Mouse (Mus musculus) heart, embryonic 12.5 days (tissue): ENCODE data around the gene Nmnat2. TPM values are rescaled to one million over a fixed set of nuclear protein-coding genes. Genes with fewer than 3 reads are reported as not detected.

ENCODE experiments used
- ATAC-seq: fragments of 200-750 bp; cut with Nextera tagmentation; 2 replicates; pipeline ENCODE4 v1.8.0; 2017; ENCODE audit warnings: moderate TSS enrichment, moderate library complexity; ENCODE audit not compliant: insufficient number of reproducible peaks, low FRiP score
- H3K27ac ChIP-seq: fragments of 300-500 bp; sonication (generic); 2 replicates; pipeline ENCODE4 v1.5.1; 2016; ENCODE audit warnings: mild to moderate bottlenecking, moderate library complexity; ENCODE audit not compliant: poor library complexity, severe bottlenecking
- H3K27me3 ChIP-seq: fragments of 300-500 bp; sonication (generic); replicated peaks from 2 replicates; pipeline ENCODE4 v1.6.1; 2016; ENCODE audit warnings: mild to moderate bottlenecking, moderate library complexity
- H3K36me3 ChIP-seq: fragments of 300-500 bp; sonication (generic); 2 replicates; pipeline ENCODE4 v1.6.1; 2016; ENCODE audit warnings: mild to moderate bottlenecking, moderate library complexity
- H3K4me1 ChIP-seq: fragments of 300-500 bp; sonication (generic); replicated peaks from 2 replicates; pipeline ENCODE4 v1.6.1; 2016; ENCODE audit warnings: mild to moderate bottlenecking
- H3K4me2 ChIP-seq: fragments of 300-500 bp; sonication (generic); 2 replicates; pipeline ENCODE4 v1.6.1; 2016; ENCODE audit warnings: mild to moderate bottlenecking, moderate library complexity
- H3K4me3 ChIP-seq: fragments of 300-500 bp; sonication (generic); 2 replicates; pipeline ENCODE4 v1.5.1; 2016; ENCODE audit warnings: mild to moderate bottlenecking
- H3K9ac ChIP-seq: fragments of 300-500 bp; sonication (generic); 2 replicates; pipeline ENCODE4 v1.6.1; 2016; ENCODE audit warnings: mild to moderate bottlenecking, moderate library complexity
- H3K9me3 ChIP-seq: fragments of 300-500 bp; sonication (generic); replicated peaks from 2 replicates; pipeline ENCODE4 v1.6.1; 2016; ENCODE audit warnings: mild to moderate bottlenecking, moderate library complexity
- WGBS: fragments of 180-500 bp; shearing (Covaris S2); methylation state at CpG from one replicate; pipeline ENCODE4 v1.1.7; 2016; 5-methylcytosine and 5-hydroxymethylcytosine counted together
- polyA plus RNA-seq: library from polyadenylated mRNA; unstranded; fragments of >200 nt; fragmentation: Nextera tagmentation; extraction: Ambion mirVana; gene quantifications from 2 replicates; pipeline ENCODE4 v1.2.1, GENCODE M21; 2016

The Nmnat2 gene
- polyA plus RNA-seq, 1 experiment from 2014 or later = 1.2 TPM

DNA sequence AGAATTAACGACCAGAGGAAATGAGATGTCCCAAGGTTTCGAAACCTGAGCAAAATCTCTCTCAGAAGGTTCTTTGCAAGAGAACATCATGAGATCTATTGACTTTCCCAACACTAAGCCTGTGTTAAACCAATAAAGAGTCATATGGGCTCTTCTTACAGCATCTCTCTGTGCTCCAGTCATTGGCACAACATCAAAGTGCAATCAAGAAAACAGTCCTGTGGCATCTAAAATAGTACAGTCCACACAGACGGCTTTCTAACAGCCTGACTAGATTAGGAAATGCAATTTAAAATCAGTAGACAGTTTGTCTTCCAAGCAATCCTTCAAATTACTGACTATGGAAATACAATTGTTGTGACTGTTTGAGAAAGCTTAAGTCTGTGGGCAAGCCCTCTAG, 32.2 kb downstream of the Nmnat2 start:
- Histone ChIP-seq H3K27ac (no peak overlapping the region), H3K4me2 (no peak overlapping the region), H3K9ac (no peak overlapping the region), H3K4me1 (no peaks in the 10 kb centered on the region; the same call in 1 of the 2 replicates), H3K36me3 (no peaks in the 10 kb centered on the region), H3K9me3 (no peaks in the 10 kb centered on the region), H3K27me3 (no peaks in the 10 kb centered on the region), H3K4me3 (no peak overlapping the region)
- 61% methylated on average over 3 of the region's 3 CpGs for WGBS
- ATAC-seq = no peak

DNA sequence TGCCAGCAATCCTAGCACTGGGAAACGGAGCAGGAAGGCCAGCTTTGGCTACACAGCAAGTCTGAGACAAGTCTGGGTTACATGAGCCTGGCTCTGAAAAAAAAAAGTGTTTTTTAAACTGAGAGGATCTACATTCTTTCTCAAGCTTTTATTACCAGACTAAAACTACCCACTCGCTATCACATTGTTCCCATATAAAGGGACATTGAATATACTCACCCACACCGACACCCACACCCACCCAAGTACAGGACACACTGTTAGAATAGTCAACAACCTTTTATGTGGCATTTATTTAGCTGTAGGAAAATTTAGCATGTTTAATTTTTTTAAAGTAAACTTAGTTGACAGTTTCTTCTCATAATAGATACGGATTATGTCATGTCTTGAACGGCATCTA, 35.3 kb downstream of the Nmnat2 start:
- WGBS = 90% methylated on average over 5 of the region's 5 CpGs
- H3K9ac ChIP-seq = no peak overlapping the region

DNA sequence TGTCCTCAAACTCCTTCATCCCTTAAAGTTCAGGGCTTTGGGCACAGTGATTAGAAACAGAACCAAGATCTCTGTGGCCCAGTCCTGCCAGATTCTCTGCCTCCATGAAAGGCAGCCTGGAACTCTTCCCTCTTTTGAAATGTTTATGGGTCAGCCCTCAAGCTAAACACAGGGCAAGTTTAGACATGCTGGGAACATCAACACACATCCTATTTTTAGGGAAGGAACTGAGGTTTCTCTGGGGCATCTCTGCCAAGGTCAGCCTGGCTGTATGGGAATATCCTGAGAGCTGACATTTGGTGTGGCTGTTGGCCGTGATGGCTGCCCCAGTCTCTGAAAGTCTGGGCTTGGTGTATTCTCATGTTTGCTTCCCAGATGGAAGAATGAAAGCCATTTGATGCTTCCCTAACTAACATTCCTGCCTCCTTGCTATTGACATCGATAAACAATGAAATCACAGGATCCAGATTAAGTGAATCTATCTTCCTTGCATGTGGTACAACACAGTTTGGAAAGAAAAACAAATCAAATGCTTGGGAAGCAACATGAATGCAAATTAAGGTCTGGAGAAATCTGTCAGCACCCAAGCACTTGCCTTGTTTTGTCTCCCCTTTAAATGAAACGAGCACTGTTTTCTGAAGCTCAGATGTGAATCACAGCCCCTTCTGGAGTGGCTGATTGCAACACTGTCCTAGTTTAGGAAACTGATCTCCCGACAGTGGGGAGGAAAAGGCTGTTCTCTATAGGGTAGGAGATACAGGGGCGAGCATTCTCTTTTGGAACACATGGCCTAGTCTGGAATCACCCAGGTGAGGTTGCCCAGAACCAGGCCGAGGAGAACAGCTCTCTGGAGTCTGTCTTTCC, 37.7 kb downstream of the Nmnat2 start:
- no peaks in the 10 kb centered on the region for H3K27me3 ChIP-seq
- no peaks in the 10 kb centered on the region for H3K36me3 ChIP-seq
- no peak overlapping the region for H3K4me3 ChIP-seq
- no peak overlapping the region for H3K4me2 ChIP-seq
- no peak for ATAC-seq
- no peak overlapping the region for H3K27ac ChIP-seq
- H3K9me3 ChIP-seq = no peaks in the 10 kb centered on the region
- H3K4me1 ChIP-seq = peaks cover 5% of the 10 kb centered on the region; the same call in 1 of the 2 replicates
- no peak overlapping the region for H3K9ac ChIP-seq
- 49% methylated on average over 6 of the region's 6 CpGs for WGBS

More for the DNA sequence above, 35.3 kb downstream of the Nmnat2 start:
- H3K27me3 ChIP-seq = no peaks in the 10 kb centered on the region
- H3K36me3 ChIP-seq = no peaks in the 10 kb centered on the region
- no peaks in the 10 kb centered on the region for H3K9me3 ChIP-seq
- ATAC-seq = no peak
- H3K27ac ChIP-seq = no peak overlapping the region
- H3K4me2 ChIP-seq = no peak overlapping the region
- no peak overlapping the region for H3K4me3 ChIP-seq
- peaks cover 5% of the 10 kb centered on the region; the same call in 1 of the 2 replicates for H3K4me1 ChIP-seq

DNA sequence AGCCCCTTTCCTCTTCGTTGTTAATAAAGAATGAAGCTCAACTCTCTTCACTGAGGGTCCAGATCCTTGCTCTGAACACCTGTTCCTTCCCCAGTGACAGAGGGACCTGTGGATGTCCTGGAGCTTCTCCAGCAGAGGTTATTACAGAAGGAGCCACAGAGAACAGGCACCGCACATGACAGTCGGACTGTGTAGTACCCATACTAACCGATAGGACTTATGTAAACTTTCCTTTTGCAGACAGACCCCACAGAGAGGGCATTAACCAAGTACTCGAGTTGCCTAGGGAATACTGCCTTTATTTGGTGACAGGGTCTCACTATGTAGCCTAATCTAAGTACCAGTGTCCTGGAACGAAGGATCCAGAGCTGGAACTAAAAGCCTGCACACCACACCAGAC, 39.0 kb downstream of the Nmnat2 start:
- H3K9ac ChIP-seq = no peak overlapping the region

DNA sequence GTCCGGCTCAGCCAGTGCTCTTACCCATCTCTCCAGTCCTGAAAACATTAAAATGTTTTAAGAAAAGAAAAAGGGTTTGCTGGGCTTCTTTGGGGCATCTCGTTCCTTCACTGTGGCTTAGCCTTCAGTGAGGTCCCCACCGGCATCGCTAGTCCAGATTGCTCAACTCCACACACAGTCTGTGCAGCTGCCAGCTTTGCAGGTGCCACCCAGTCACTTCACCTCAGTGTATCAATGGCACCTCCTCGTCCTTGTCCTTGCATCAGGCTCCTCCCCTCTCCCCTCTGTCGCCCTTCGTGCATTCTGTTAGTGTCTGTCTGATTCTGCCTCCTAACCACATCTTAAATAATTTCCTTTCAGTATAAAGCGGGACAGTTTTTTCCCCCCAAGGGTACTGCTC, 45.2 kb downstream of the Nmnat2 start:
- no peak overlapping the region for H3K9ac ChIP-seq
- no peak overlapping the region for H3K4me3 ChIP-seq
- no peaks in the 10 kb centered on the region for H3K27me3 ChIP-seq
- H3K9me3 ChIP-seq = no peaks in the 10 kb centered on the region
- H3K4me1 ChIP-seq = peaks cover 8% of the 10 kb centered on the region; the same call in 1 of the 2 replicates
- no peaks in the 10 kb centered on the region for H3K36me3 ChIP-seq
- no peak overlapping the region for H3K4me2 ChIP-seq
- no peak for ATAC-seq
- no peak overlapping the region for H3K27ac ChIP-seq
- WGBS = 74% methylated on average over 8 of the region's 8 CpGs

More for the DNA sequence above, 39.0 kb downstream of the Nmnat2 start:
- Histone ChIP-seq H3K4me3 (no peak overlapping the region), H3K27ac (no peak overlapping the region), H3K4me2 (no peak overlapping the region), H3K9me3 (no peaks in the 10 kb centered on the region), H3K27me3 (no peaks in the 10 kb centered on the region), H3K4me1 (peaks cover 5% of the 10 kb centered on the region; the same call in 1 of the 2 replicates), H3K36me3 (no peaks in the 10 kb centered on the region)
- no peak for ATAC-seq
- 72% methylated on average over 6 of the region's 6 CpGs for WGBS

DNA sequence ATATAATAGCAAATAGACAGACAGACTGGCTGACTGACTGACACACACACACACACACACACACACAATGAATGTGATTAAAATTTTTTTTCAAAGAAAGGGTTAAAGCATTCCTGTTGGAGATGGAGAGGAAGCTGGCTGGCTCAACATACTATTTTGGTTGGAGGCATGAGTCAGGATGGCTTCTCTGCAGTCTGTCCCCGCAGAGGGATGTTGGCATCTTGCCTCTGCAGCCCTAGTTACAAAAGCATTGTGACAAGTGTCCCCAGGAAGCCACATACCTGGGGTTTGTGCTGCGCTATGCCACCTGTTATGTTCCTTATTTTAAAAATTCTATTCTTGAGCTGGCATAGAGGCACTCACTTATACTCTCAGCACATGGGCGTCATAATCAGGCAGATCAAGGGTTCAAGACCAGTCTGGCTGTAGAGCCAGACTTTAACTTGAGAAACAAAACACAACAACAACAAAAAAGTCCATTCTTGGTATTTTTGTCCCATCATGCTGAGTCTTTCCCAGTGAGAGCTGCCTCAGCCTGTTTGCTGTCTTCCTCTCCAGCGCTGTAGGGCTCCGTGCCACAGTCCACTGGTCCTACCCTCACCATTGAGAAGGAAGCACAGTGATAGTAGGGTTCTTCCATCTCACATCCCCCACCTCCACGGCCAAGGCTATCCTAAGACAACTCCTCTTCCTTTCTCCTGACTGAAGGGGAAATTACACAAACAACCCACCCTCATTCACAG, 45.9 kb downstream of the Nmnat2 start:
- H3K4me3 ChIP-seq = no peak overlapping the region
- no peaks in the 10 kb centered on the region for H3K36me3 ChIP-seq
- ATAC-seq = no peak
- no peak overlapping the region for H3K4me2 ChIP-seq
- WGBS = 67% methylated on average over 6 of the region's 6 CpGs
- H3K9ac ChIP-seq = no peak overlapping the region
- no peaks in the 10 kb centered on the region for H3K27me3 ChIP-seq
- H3K27ac ChIP-seq = no peak overlapping the region
- H3K9me3 ChIP-seq = no peaks in the 10 kb centered on the region
- H3K4me1 ChIP-seq = peaks cover 12% of the 10 kb centered on the region

DNA sequence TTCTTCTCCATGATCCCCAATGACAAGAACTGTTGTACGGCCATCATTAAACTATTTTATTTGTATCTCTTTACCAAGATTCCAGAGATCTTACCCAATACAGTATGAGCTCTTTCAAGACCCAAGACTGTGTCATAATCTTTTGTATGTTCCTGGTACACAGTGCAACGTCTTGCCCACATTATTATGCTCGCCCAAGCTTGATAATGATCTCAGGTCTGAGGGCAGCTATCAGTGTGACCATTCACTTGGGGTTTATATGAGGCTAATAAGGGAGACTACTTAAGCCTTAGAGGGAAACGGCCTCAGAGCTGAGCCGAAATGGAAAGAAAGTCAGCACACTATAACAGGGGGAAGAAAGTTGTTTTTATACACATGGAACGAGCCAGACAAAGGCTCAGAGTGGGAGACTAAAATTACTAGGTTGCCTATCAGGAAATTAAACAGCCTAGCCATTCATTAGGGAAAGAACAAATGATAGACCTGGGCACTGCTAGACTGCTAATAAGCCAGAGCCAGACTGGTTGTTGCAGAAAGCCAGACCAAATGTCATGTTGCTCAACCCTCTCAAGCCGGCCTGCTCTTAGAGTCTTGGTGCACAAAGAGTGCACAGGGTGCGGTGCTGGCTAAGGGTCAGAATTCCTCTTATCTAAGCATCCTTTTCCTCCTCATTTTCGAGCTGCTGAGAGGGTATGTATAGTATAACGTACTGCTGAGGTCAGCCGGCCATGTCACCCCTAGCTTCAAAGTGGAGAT, 47.7 kb downstream of the Nmnat2 start:
- H3K36me3 ChIP-seq = no peaks in the 10 kb centered on the region
- H3K27ac ChIP-seq = no peak overlapping the region
- H3K9me3 ChIP-seq = no peaks in the 10 kb centered on the region
- H3K27me3 ChIP-seq = no peaks in the 10 kb centered on the region
- WGBS = 64% methylated on average over 11 of the region's 11 CpGs
- H3K9ac ChIP-seq = no peak overlapping the region
- ATAC-seq = no peak
- no peak overlapping the region for H3K4me2 ChIP-seq
- no peak overlapping the region for H3K4me3 ChIP-seq
- peaks cover 21% of the 10 kb centered on the region for H3K4me1 ChIP-seq

DNA sequence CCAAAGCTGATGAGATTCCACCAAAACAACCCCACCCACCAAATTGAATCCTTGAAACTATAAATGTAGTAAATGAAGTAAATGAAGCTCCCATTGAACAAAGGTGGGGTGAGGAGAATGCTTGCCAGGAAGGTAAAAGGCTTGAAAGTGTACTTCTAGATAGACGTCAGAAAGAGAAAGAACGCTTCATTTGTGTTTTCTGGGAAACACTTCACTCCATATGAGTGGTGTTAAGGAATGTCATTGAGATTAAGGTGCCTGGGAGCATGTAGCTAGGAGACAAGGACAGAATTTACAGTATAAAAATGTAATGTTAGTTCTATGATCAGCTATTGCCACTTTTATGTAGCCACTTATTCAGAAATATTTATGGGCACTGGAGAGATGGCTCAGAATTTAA, 49.7 kb downstream of the Nmnat2 start:
- 86% methylated on average over 2 of the region's 2 CpGs for WGBS
- H3K4me1 ChIP-seq = peaks cover 21% of the 10 kb centered on the region
- no peak overlapping the region for H3K27ac ChIP-seq
- H3K9ac ChIP-seq = no peak overlapping the region
- H3K36me3 ChIP-seq = no peaks in the 10 kb centered on the region
- H3K4me2 ChIP-seq = no peak overlapping the region
- no peaks in the 10 kb centered on the region for H3K9me3 ChIP-seq
- ATAC-seq = no peak
- no peak overlapping the region for H3K4me3 ChIP-seq
- H3K27me3 ChIP-seq = no peaks in the 10 kb centered on the region

DNA sequence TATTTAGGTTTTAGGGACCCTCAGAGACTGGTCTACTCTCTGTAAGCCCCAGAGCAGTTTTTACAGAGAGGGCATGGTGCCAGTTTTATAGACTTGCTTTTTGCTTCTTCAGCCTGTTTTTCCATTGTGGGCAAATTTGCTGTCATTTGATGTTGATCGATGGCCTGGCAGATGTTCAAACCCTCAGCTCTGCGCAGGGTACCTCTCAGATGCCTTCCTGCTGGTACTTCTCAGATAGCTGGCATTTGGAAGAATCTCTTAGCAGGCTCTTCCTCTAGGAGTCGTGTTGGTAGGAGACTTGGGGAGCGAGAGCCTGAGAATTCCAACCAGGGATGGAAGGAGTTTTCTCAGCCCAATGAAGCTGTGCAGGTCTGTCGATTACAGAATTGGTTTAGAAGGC, 51.3 kb downstream of the Nmnat2 start:
- no peak overlapping the region for H3K9ac ChIP-seq
- no peaks in the 10 kb centered on the region for H3K36me3 ChIP-seq
- 52% methylated on average over 5 of the region's 5 CpGs for WGBS
- H3K4me2 ChIP-seq = no peak overlapping the region
- H3K27me3 ChIP-seq = no peaks in the 10 kb centered on the region
- ATAC-seq = no peak
- no peak overlapping the region for H3K27ac ChIP-seq
- no peak overlapping the region for H3K4me3 ChIP-seq
- no peaks in the 10 kb centered on the region for H3K9me3 ChIP-seq
- peaks cover 14% of the 10 kb centered on the region for H3K4me1 ChIP-seq

DNA sequence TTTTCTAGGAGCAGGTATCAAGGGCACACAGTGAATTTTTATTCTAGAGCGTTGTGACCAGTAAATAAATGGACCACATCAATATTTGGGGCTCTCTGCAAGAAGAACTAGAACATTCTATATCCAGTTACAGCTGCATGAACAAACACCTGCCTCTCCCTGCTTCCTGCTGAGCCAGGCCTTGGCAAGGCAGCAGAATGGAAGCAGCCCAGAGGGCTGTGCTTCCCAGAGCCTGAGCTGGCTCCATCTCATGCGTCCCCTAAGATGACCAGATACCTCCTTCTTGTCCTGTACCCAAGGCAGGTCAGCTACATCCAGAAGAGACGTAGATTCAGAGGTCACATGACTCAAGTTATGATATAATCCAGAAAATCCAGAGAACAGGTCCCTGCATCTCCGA, 52.0 kb downstream of the Nmnat2 start:
- Histone ChIP-seq H3K36me3 (no peaks in the 10 kb centered on the region), H3K9ac (no peak overlapping the region), H3K27ac (no peak overlapping the region), H3K9me3 (no peaks in the 10 kb centered on the region), H3K4me3 (no peak overlapping the region), H3K4me1 (peaks cover 14% of the 10 kb centered on the region), H3K27me3 (no peaks in the 10 kb centered on the region), H3K4me2 (no peak overlapping the region)
- WGBS = 77% methylated on average over 4 of the region's 4 CpGs
- ATAC-seq = no peak

DNA sequence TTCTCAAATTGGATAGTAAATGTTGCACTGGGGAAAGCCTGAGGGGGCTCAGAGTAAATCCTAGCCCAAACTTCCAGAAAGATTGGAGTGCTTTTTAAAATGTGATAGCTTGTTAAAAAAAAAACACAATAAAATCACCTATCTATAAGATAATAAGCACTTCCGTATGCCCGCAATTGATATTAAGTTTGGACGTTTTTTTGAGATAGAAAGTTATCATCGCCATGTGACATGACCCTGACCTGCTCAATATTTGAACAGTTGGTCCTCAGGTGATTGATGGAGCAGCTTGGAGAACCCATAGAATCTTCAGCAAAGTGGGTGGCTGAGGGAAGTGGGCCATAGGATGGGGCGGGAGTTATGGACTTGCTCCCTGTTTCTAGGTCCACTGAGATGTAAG, 52.5 kb downstream of the Nmnat2 start:
- no peak overlapping the region for H3K4me3 ChIP-seq
- no peak for ATAC-seq
- WGBS = 82% methylated on average over 5 of the region's 5 CpGs
- H3K9me3 ChIP-seq = no peaks in the 10 kb centered on the region
- no peak overlapping the region for H3K27ac ChIP-seq
- no peak overlapping the region for H3K9ac ChIP-seq
- H3K4me1 ChIP-seq = peaks cover 14% of the 10 kb centered on the region
- no peak overlapping the region for H3K4me2 ChIP-seq
- H3K27me3 ChIP-seq = no peaks in the 10 kb centered on the region
- no peaks in the 10 kb centered on the region for H3K36me3 ChIP-seq
